Mouse (Mus musculus): ENCODE measurements around the gene Vmn1r230. TPM values are rescaled to one million over a fixed set of nuclear protein-coding genes. Genes with fewer than 3 reads are reported as not detected.

Gene Vmn1r230
- not detected for total RNA-seq (2021)

GRCm38 (mm10) chr17:20840144-20840543 lies at the start of gene Vmn1r230:
Gene Vmn1r230 (plus strand): TSS chr17:20840444.
- intact Hi-C loops (cut with DNase I): no loop called here
- DNase-seq (ENCODE audit: low spot score): no peak

GRCm38 (mm10) chr17:20811255-20811654 lies 29.0 kb upstream of the Vmn1r230 start, which contains the start of gene Vmn1r229:
Gene Vmn1r229 (plus strand): TSS chr17:20811555.
- intact Hi-C loops (cut with DNase I): no loop called here
- no peak for DNase-seq (ENCODE audit: low spot score)

Other genes starting within 250 kb of the Vmn1r230 start
- not detected for gene Vmn2r110, start 244.0 kb upstream of the Vmn1r230 start, total RNA-seq (2021)
- gene Fpr-rs3, start 215.6 kb upstream of the Vmn1r230 start, total RNA-seq (2021): not detected
- gene Vmn1r226, start 157.6 kb upstream of the Vmn1r230 start, total RNA-seq (2021): not detected
- gene Vmn1r227, start 110.6 kb upstream of the Vmn1r230 start, total RNA-seq (2021): not detected
- gene Vmn1r228, start 54.3 kb upstream of the Vmn1r230 start, total RNA-seq (2021): not detected
- gene Vmn1r229, start 28.9 kb upstream of the Vmn1r230 start, total RNA-seq (2021): not detected
- not detected for gene Vmn1r231, start 64.6 kb downstream of the Vmn1r230 start, total RNA-seq (2021)
- not detected for gene Vmn1r232, start 79.3 kb downstream of the Vmn1r230 start, total RNA-seq (2021)
- gene Ppp2r1a, start 104.9 kb downstream of the Vmn1r230 start, total RNA-seq (2021): 100 to 1,000 TPM; 186 to 216 TPM
- gene Vmn1r233, start 156.0 kb downstream of the Vmn1r230 start, total RNA-seq (2021): not detected
- gene Zfp160, start 168.5 kb downstream of the Vmn1r230 start, total RNA-seq (2021): 10 to 100 TPM; 11.0 to 11.5 TPM

Data from heart, postnatal 25 days (tissue).